Mouse (Mus musculus): ENCODE measurements around the gene Rbpms2. TPM values are rescaled to one million over a fixed set of nuclear protein-coding genes. Genes with fewer than 3 reads are reported as not detected.

Gene Rbpms2
- polyA plus RNA-seq, 1 experiment from 2014 or later, result 31.5 TPM

GRCm38 (mm10) chr9:65629767-65630630 is 551 bp downstream of the Rbpms2 start:
- WGBS, result 1% methylated on average over 34 of the region's 83 CpGs
- peak; percentile 79 for ATAC-seq (ENCODE audit: insufficient number of reproducible peaks, low FRiP score, low TSS enrichment, low read depth)
- Histone ChIP-seq H3K36me3 (ENCODE audit: control insufficient read depth, insufficient read depth, low read length) (no peaks in the 10 kb centered on the region), H3K27ac (replicated peaks; ENCODE audit: low read depth, low read length) (0 out of 2 replicates have a peak overlapping the region, but pooled peaks have one; percentile 22), H3K4me1 (ENCODE audit: control insufficient read depth, insufficient read depth, low read length) (peaks cover 16% of the 10 kb centered on the region; the same call in 1 of the 2 replicates), H3K9ac (ENCODE audit: low read length) (peak overlapping the region; percentile 83), H3K4me3 (ENCODE audit: low read depth, low read length) (peak overlapping the region; percentile 70), H3K4me2 (ENCODE audit: low read depth, severe bottlenecking) (peak overlapping the region; percentile 96), H3K27me3 (ENCODE audit: control insufficient read depth, insufficient read depth, low read length) (peaks cover 7% of the 10 kb centered on the region; the same call in 1 of the 2 replicates), H3K9me3 (ENCODE audit: control insufficient read depth, low read length) (no peaks in the 10 kb centered on the region)
- DNase-seq (ENCODE audit: low spot score), result peak; percentile 76

GRCm38 (mm10) chr9:65630631-65631353 is 1.3 kb downstream of the Rbpms2 start:
- Histone ChIP-seq H3K9ac (ENCODE audit: low read length) (peak overlapping the region; percentile 83), H3K27ac (replicated peaks; ENCODE audit: low read depth, low read length) (0 out of 2 replicates have a peak overlapping the region, but pooled peaks have one; percentile 22), H3K36me3 (ENCODE audit: control insufficient read depth, insufficient read depth, low read length) (no peaks in the 10 kb centered on the region), H3K4me3 (ENCODE audit: low read depth, low read length) (peak overlapping the region; percentile 70), H3K4me1 (ENCODE audit: control insufficient read depth, insufficient read depth, low read length) (peaks cover 16% of the 10 kb centered on the region; the same call in 1 of the 2 replicates), H3K4me2 (ENCODE audit: low read depth, severe bottlenecking) (peak overlapping the region; percentile 96), H3K9me3 (ENCODE audit: control insufficient read depth, low read length) (no peaks in the 10 kb centered on the region), H3K27me3 (ENCODE audit: control insufficient read depth, insufficient read depth, low read length) (peaks cover 7% of the 10 kb centered on the region; the same call in 1 of the 2 replicates)
- ATAC-seq (ENCODE audit: insufficient number of reproducible peaks, low FRiP score, low TSS enrichment, low read depth) (peak; percentile 70), DNase-seq (ENCODE audit: low spot score) (peak; percentile 70)
- under 1% methylated on average over 58 of the region's 78 CpGs for WGBS

GRCm38 (mm10) chr9:65631354-65632021 is 2.0 kb downstream of the Rbpms2 start:
- Histone ChIP-seq H3K36me3 (ENCODE audit: control insufficient read depth, insufficient read depth, low read length) (no peaks in the 10 kb centered on the region), H3K27me3 (ENCODE audit: control insufficient read depth, insufficient read depth, low read length) (peaks cover 7% of the 10 kb centered on the region; the same call in 1 of the 2 replicates), H3K27ac (replicated peaks; ENCODE audit: low read depth, low read length) (no peak overlapping the region), H3K4me3 (ENCODE audit: low read depth, low read length) (peak overlapping the region; percentile 70), H3K9me3 (ENCODE audit: control insufficient read depth, low read length) (no peaks in the 10 kb centered on the region), H3K4me2 (ENCODE audit: low read depth, severe bottlenecking) (peak overlapping the region; percentile 96), H3K4me1 (ENCODE audit: control insufficient read depth, insufficient read depth, low read length) (peaks cover 16% of the 10 kb centered on the region; the same call in 1 of the 2 replicates), H3K9ac (ENCODE audit: low read length) (peak overlapping the region; percentile 83)
- 10% methylated on average over 16 of the region's 16 CpGs for WGBS
- ATAC-seq (ENCODE audit: insufficient number of reproducible peaks, low FRiP score, low TSS enrichment, low read depth) (no peak), DNase-seq (ENCODE audit: low spot score) (peak; percentile 24)

- no peaks in the 10 kb centered on the region for H3K36me3 ChIP-seq (ENCODE audit: control insufficient read depth, insufficient read depth, low read length)
- DNase-seq (ENCODE audit: low spot score) (no peak), ATAC-seq (ENCODE audit: insufficient number of reproducible peaks, low FRiP score, low TSS enrichment, low read depth) (no peak)
- no peak overlapping the region for H3K9ac ChIP-seq (ENCODE audit: low read length)
- no peak overlapping the region for H3K27ac ChIP-seq (replicated peaks; ENCODE audit: low read depth, low read length)
- no peaks in the 10 kb centered on the region for H3K9me3 ChIP-seq (ENCODE audit: control insufficient read depth, low read length)
- peaks cover 23% of the 10 kb centered on the region for H3K4me1 ChIP-seq (ENCODE audit: control insufficient read depth, insufficient read depth, low read length)
- H3K4me2 ChIP-seq (ENCODE audit: low read depth, severe bottlenecking), result no peak overlapping the region
- no peaks in the 10 kb centered on the region for H3K27me3 ChIP-seq (ENCODE audit: control insufficient read depth, insufficient read depth, low read length)
- WGBS, result 82% methylated on average over 1 of the region's 1 CpGs
- no peak overlapping the region for H3K4me3 ChIP-seq (ENCODE audit: low read depth, low read length)
These were observed 6.3 kb downstream of the Rbpms2 start for GRCm38 (mm10) chr9:65635766-65636165.

- no peaks in the 10 kb centered on the region for H3K36me3 ChIP-seq (ENCODE audit: control insufficient read depth, insufficient read depth, low read length)
- DNase-seq (ENCODE audit: low spot score) (no peak), ATAC-seq (ENCODE audit: insufficient number of reproducible peaks, low FRiP score, low TSS enrichment, low read depth) (no peak)
- no peak overlapping the region for H3K9ac ChIP-seq (ENCODE audit: low read length)
- H3K27me3 ChIP-seq (ENCODE audit: control insufficient read depth, insufficient read depth, low read length), result no peaks in the 10 kb centered on the region
- WGBS, result 92% methylated on average over 4 of the region's 4 CpGs
- peaks cover 23% of the 10 kb centered on the region for H3K4me1 ChIP-seq (ENCODE audit: control insufficient read depth, insufficient read depth, low read length)
- H3K4me3 ChIP-seq (ENCODE audit: low read depth, low read length), result no peak overlapping the region
- H3K4me2 ChIP-seq (ENCODE audit: low read depth, severe bottlenecking), result no peak overlapping the region
- H3K27ac ChIP-seq (replicated peaks; ENCODE audit: low read depth, low read length), result no peak overlapping the region
- no peaks in the 10 kb centered on the region for H3K9me3 ChIP-seq (ENCODE audit: control insufficient read depth, low read length)
These were observed 7.5 kb downstream of the Rbpms2 start for GRCm38 (mm10) chr9:65636926-65637325.

- Histone ChIP-seq H3K27ac (replicated peaks; ENCODE audit: low read depth, low read length) (no peak overlapping the region), H3K9me3 (ENCODE audit: control insufficient read depth, low read length) (no peaks in the 10 kb centered on the region), H3K4me1 (ENCODE audit: control insufficient read depth, insufficient read depth, low read length) (peaks cover 19% of the 10 kb centered on the region), H3K36me3 (ENCODE audit: control insufficient read depth, insufficient read depth, low read length) (no peaks in the 10 kb centered on the region), H3K9ac (ENCODE audit: low read length) (no peak overlapping the region), H3K4me3 (ENCODE audit: low read depth, low read length) (no peak overlapping the region), H3K27me3 (ENCODE audit: control insufficient read depth, insufficient read depth, low read length) (no peaks in the 10 kb centered on the region), H3K4me2 (ENCODE audit: low read depth, severe bottlenecking) (no peak overlapping the region)
- ATAC-seq (ENCODE audit: insufficient number of reproducible peaks, low FRiP score, low TSS enrichment, low read depth) (no peak), DNase-seq (ENCODE audit: low spot score) (no peak)
- WGBS, result 49% methylated on average over 5 of the region's 5 CpGs
These were observed 9.6 kb downstream of the Rbpms2 start for GRCm38 (mm10) chr9:65639065-65639464.

- no peak overlapping the region for H3K4me3 ChIP-seq (ENCODE audit: low read depth, low read length)
These were observed 11.5 kb downstream of the Rbpms2 start for GRCm38 (mm10) chr9:65640838-65641410.

More at GRCm38 (mm10) chr9:65640838-65641410, 11.5 kb downstream of the Rbpms2 start:
- DNase-seq (ENCODE audit: low spot score) (peak; percentile 67), ATAC-seq (ENCODE audit: insufficient number of reproducible peaks, low FRiP score, low TSS enrichment, low read depth) (0 out of 2 replicates have a peak, but pooled peaks have one; percentile 57)
- H3K9me3 ChIP-seq (ENCODE audit: control insufficient read depth, low read length), result no peaks in the 10 kb centered on the region
- 4% methylated on average over 5 of the region's 5 CpGs for whole genome bisulfite sequencing
- H3K9ac ChIP-seq (ENCODE audit: low read length), result peak overlapping the region; percentile 18; the same call in 1 of the 2 replicates
- peaks cover 19% of the 10 kb centered on the region for H3K4me1 ChIP-seq (ENCODE audit: control insufficient read depth, insufficient read depth, low read length)
- no peaks in the 10 kb centered on the region for H3K27me3 ChIP-seq (ENCODE audit: control insufficient read depth, insufficient read depth, low read length)
- H3K27ac ChIP-seq (replicated peaks; ENCODE audit: low read depth, low read length), result 0 out of 2 replicates have a peak overlapping the region, but pooled peaks have one; percentile 55
- H3K4me2 ChIP-seq (ENCODE audit: low read depth, severe bottlenecking), result peak overlapping the region; percentile 4; the same call in 1 of the 2 replicates
- no peaks in the 10 kb centered on the region; the same call in 1 of the 2 replicates for H3K36me3 ChIP-seq (ENCODE audit: control insufficient read depth, insufficient read depth, low read length)
